Mouse (Mus musculus) forebrain, embryonic 15.5 days (tissue): ENCODE data around the gene Sde2. TPM values are rescaled to one million over a fixed set of nuclear protein-coding genes. Genes with fewer than 3 reads are reported as not detected.

ENCODE experiments used
- ATAC-seq: fragments of 200-750 bp; cut with Nextera tagmentation; replicated peaks from 2 replicates; pipeline ENCODE4 v1.8.0; 2017; ENCODE audit warnings: mild to moderate bottlenecking, moderate TSS enrichment, moderate library complexity
- H3K27ac ChIP-seq: fragments of 300-500 bp; sonication (generic); replicated peaks from 2 replicates; pipeline ENCODE4 v1.5.1; 2015; ENCODE audit warnings: mild to moderate bottlenecking, inconsistent platforms
- H3K27me3 ChIP-seq: fragments of 300-500 bp; sonication (generic); 2 replicates; pipeline ENCODE4 v1.6.1; 2015; ENCODE audit warnings: inconsistent platforms
- H3K36me3 ChIP-seq: fragments of 300-500 bp; sonication (generic); 2 replicates; pipeline ENCODE4 v1.6.1; 2015; ENCODE audit warnings: mild to moderate bottlenecking, inconsistent platforms
- H3K4me1 ChIP-seq: fragments of 300-500 bp; sonication (generic); 2 replicates; pipeline ENCODE4 v1.6.1; 2015; ENCODE audit warnings: inconsistent platforms
- H3K4me2 ChIP-seq: fragments of 300-500 bp; sonication (generic); replicated peaks from 2 replicates; pipeline ENCODE4 v1.6.1; 2015; ENCODE audit warnings: mild to moderate bottlenecking, inconsistent platforms
- H3K4me3 ChIP-seq: fragments of 300-500 bp; sonication (generic); 2 replicates; pipeline ENCODE4 v1.5.1; 2015; ENCODE audit warnings: mild to moderate bottlenecking, inconsistent platforms
- H3K9ac ChIP-seq: fragments of 300-500 bp; sonication (generic); replicated peaks from 2 replicates; pipeline ENCODE4 v1.6.1; 2015; ENCODE audit warnings: mild to moderate bottlenecking, inconsistent platforms
- H3K9me3 ChIP-seq: fragments of 300-500 bp; sonication (generic); 2 replicates; pipeline ENCODE4 v1.6.1; 2016; ENCODE audit warnings: inconsistent platforms
- WGBS: fragments of 180-500 bp; shearing (Covaris S2); methylation state at CpG from one replicate; pipeline ENCODE4 v1.1.7; 2015; ENCODE audit warnings: mixed read lengths; 5-methylcytosine and 5-hydroxymethylcytosine counted together
- polyA plus RNA-seq: library from polyadenylated mRNA; unstranded; fragments of >200 nt; fragmentation: Nextera tagmentation; extraction: Ambion mirVana; gene quantifications from 2 replicates; pipeline ENCODE4 v1.2.1, GENCODE M21; 2015

The Sde2 gene
- polyA plus RNA-seq, 1 experiment from 2014 or later = 35.7 TPM

- ATAC-seq = no peak
- no peaks in the 10 kb centered on the region for H3K27me3 ChIP-seq
- WGBS = 73% methylated on average over 13 of the region's 13 CpGs
- no peak overlapping the region for H3K27ac ChIP-seq
- H3K36me3 ChIP-seq = peaks cover 27% of the 10 kb centered on the region
- no peak overlapping the region for H3K9ac ChIP-seq
- H3K9me3 ChIP-seq = no peaks in the 10 kb centered on the region
- H3K4me1 ChIP-seq = no peaks in the 10 kb centered on the region
- no peak overlapping the region for H3K4me2 ChIP-seq
- H3K4me3 ChIP-seq = no peak overlapping the region
Observed at GRCm38 (mm10) chr1:180870122-180870650, 19.3 kb downstream of the Sde2 start.

- H3K4me3 ChIP-seq = no peak overlapping the region
- 20% methylated on average over 9 of the region's 9 CpGs for WGBS
- no peaks in the 10 kb centered on the region for H3K4me1 ChIP-seq
- H3K27ac ChIP-seq = no peak overlapping the region
- H3K27me3 ChIP-seq = no peaks in the 10 kb centered on the region
- no peak for ATAC-seq
- H3K9me3 ChIP-seq = no peaks in the 10 kb centered on the region
- no peak overlapping the region for H3K4me2 ChIP-seq
- no peaks in the 10 kb centered on the region for H3K36me3 ChIP-seq
- no peak overlapping the region for H3K9ac ChIP-seq
Observed at GRCm38 (mm10) chr1:180873861-180874484, 23.0 kb downstream of the Sde2 start.

- no peak overlapping the region for H3K27ac ChIP-seq
- no peak overlapping the region for H3K9ac ChIP-seq
- H3K4me2 ChIP-seq = no peak overlapping the region
- H3K4me1 ChIP-seq = no peaks in the 10 kb centered on the region
- no peaks in the 10 kb centered on the region for H3K36me3 ChIP-seq
- no peaks in the 10 kb centered on the region for H3K9me3 ChIP-seq
- H3K27me3 ChIP-seq = no peaks in the 10 kb centered on the region
- WGBS = 83% methylated on average over 2 of the region's 2 CpGs
- H3K4me3 ChIP-seq = no peak overlapping the region
- ATAC-seq = no peak
Observed at GRCm38 (mm10) chr1:180874615-180875014, 23.7 kb downstream of the Sde2 start.

GRCm38 (mm10) chr1:180875126-180875525 is 24.2 kb downstream of the Sde2 start:
- Histone ChIP-seq H3K4me1 (no peaks in the 10 kb centered on the region), H3K27me3 (no peaks in the 10 kb centered on the region), H3K4me2 (no peak overlapping the region), H3K27ac (no peak overlapping the region), H3K9ac (no peak overlapping the region), H3K9me3 (no peaks in the 10 kb centered on the region), H3K36me3 (no peaks in the 10 kb centered on the region), H3K4me3 (no peak overlapping the region)
- no peak for ATAC-seq
- WGBS = 92% methylated on average over 9 of the region's 9 CpGs

GRCm38 (mm10) chr1:180877466-180877865 is 26.5 kb downstream of the Sde2 start:
- no peak overlapping the region for H3K9ac ChIP-seq
- no peak overlapping the region for H3K27ac ChIP-seq
- no peaks in the 10 kb centered on the region for H3K36me3 ChIP-seq
- no peak overlapping the region for H3K4me3 ChIP-seq
- no peaks in the 10 kb centered on the region for H3K27me3 ChIP-seq
- ATAC-seq = no peak
- H3K9me3 ChIP-seq = no peaks in the 10 kb centered on the region
- H3K4me1 ChIP-seq = no peaks in the 10 kb centered on the region
- no peak overlapping the region for H3K4me2 ChIP-seq
- 72% methylated on average over 4 of the region's 4 CpGs for WGBS

GRCm38 (mm10) chr1:180881768-180882167 is 30.8 kb downstream of the Sde2 start:
- no peaks in the 10 kb centered on the region for H3K36me3 ChIP-seq
- no peaks in the 10 kb centered on the region for H3K9me3 ChIP-seq
- H3K4me3 ChIP-seq = no peak overlapping the region
- no peaks in the 10 kb centered on the region for H3K27me3 ChIP-seq
- H3K4me2 ChIP-seq = no peak overlapping the region
- no peak overlapping the region for H3K9ac ChIP-seq
- WGBS = 79% methylated on average over 3 of the region's 3 CpGs
- H3K4me1 ChIP-seq = no peaks in the 10 kb centered on the region
- H3K27ac ChIP-seq = no peak overlapping the region
- no peak for ATAC-seq

- ATAC-seq = no peak
- Histone ChIP-seq H3K4me2 (no peak overlapping the region), H3K4me1 (peaks cover 6% of the 10 kb centered on the region; the same call in 1 of the 2 replicates), H3K27ac (no peak overlapping the region), H3K9ac (no peak overlapping the region), H3K27me3 (no peaks in the 10 kb centered on the region), H3K36me3 (no peaks in the 10 kb centered on the region), H3K9me3 (no peaks in the 10 kb centered on the region), H3K4me3 (no peak overlapping the region)
- 46% methylated on average over 7 of the region's 7 CpGs for WGBS
Observed at GRCm38 (mm10) chr1:180883731-180884130, 32.8 kb downstream of the Sde2 start.

- Histone ChIP-seq H3K27ac (no peak overlapping the region), H3K27me3 (no peaks in the 10 kb centered on the region), H3K4me2 (no peak overlapping the region), H3K36me3 (no peaks in the 10 kb centered on the region), H3K9me3 (no peaks in the 10 kb centered on the region), H3K9ac (no peak overlapping the region), H3K4me3 (no peak overlapping the region), H3K4me1 (peaks cover 9% of the 10 kb centered on the region; the same call in 1 of the 2 replicates)
- 87% methylated on average over 9 of the region's 9 CpGs for WGBS
- ATAC-seq = no peak
Observed at GRCm38 (mm10) chr1:180884484-180884883, 33.6 kb downstream of the Sde2 start.

GRCm38 (mm10) chr1:180888556-180889042 is 37.7 kb downstream of the Sde2 start:
- WGBS = 4% methylated on average over 13 of the region's 13 CpGs
- H3K4me3 ChIP-seq = no peak overlapping the region
- peak overlapping the region; percentile 12; the same call in 1 of the 2 replicates for H3K4me2 ChIP-seq
- peaks cover 10% of the 10 kb centered on the region; the same call in 1 of the 2 replicates for H3K27me3 ChIP-seq
- no peaks in the 10 kb centered on the region for H3K9me3 ChIP-seq
- H3K36me3 ChIP-seq = no peaks in the 10 kb centered on the region
- H3K27ac ChIP-seq = no peak overlapping the region
- H3K4me1 ChIP-seq = peaks cover 9% of the 10 kb centered on the region; the same call in 1 of the 2 replicates
- no peak overlapping the region for H3K9ac ChIP-seq
- ATAC-seq = no peak

- Histone ChIP-seq H3K9me3 (no peaks in the 10 kb centered on the region), H3K9ac (no peak overlapping the region), H3K27me3 (peaks cover 12% of the 10 kb centered on the region; the same call in 1 of the 2 replicates), H3K4me2 (peak overlapping the region; percentile 12; the same call in 1 of the 2 replicates), H3K27ac (no peak overlapping the region), H3K4me3 (no peak overlapping the region), H3K36me3 (no peaks in the 10 kb centered on the region), H3K4me1 (peaks cover 9% of the 10 kb centered on the region; the same call in 1 of the 2 replicates)
- WGBS = 43% methylated on average over 7 of the region's 7 CpGs
- no peak for ATAC-seq
Observed at GRCm38 (mm10) chr1:180889172-180889571, 38.2 kb downstream of the Sde2 start.

GRCm38 (mm10) chr1:180889841-180890240 is 38.9 kb downstream of the Sde2 start:
- WGBS = 46% methylated on average over 6 of the region's 6 CpGs
- no peak for ATAC-seq
- Histone ChIP-seq H3K27me3 (peaks cover 12% of the 10 kb centered on the region; the same call in 1 of the 2 replicates), H3K27ac (no peak overlapping the region), H3K4me1 (peaks cover 9% of the 10 kb centered on the region; the same call in 1 of the 2 replicates), H3K4me3 (no peak overlapping the region), H3K36me3 (no peaks in the 10 kb centered on the region), H3K9me3 (no peaks in the 10 kb centered on the region), H3K9ac (no peak overlapping the region), H3K4me2 (no peak overlapping the region)

- peaks cover 9% of the 10 kb centered on the region; the same call in 1 of the 2 replicates for H3K4me1 ChIP-seq
- H3K4me3 ChIP-seq = peak within 1 kb of the TSS; percentile 26; the same call in 1 of the 2 replicates
- peaks cover 18% of the 10 kb centered on the region; the same call in 1 of the 2 replicates for H3K27me3 ChIP-seq
- no peak for ATAC-seq
- no peaks in the 10 kb centered on the region for H3K9me3 ChIP-seq
- H3K4me2 ChIP-seq = peak within 1 kb of the TSS; percentile 37; the same call in 1 of the 2 replicates
- no peaks in the 10 kb centered on the region for H3K36me3 ChIP-seq
- no peak within 1 kb of the TSS for H3K27ac ChIP-seq
- 67% methylated on average over 10 of the region's 10 CpGs for WGBS
- no peak within 1 kb of the TSS for H3K9ac ChIP-seq
Observed at GRCm38 (mm10) chr1:180892808-180893207, 41.9 kb downstream of the Sde2 start, which contains the start of gene Lefty2. TSS of gene Lefty2 (plus strand) at chr1:180893108.
